Mouse (Mus musculus): ENCODE results near the gene Ppp6r3. TPM values are rescaled to one million over a fixed set of nuclear protein-coding genes. Genes with fewer than 3 reads are reported as not detected.
A peak's percentile ranks its signal among the peaks of the same experiment; 100 is the strongest.

Gene Ppp6r3
- polyA plus RNA-seq, 1 experiment from 2014 or later, result 56.3 TPM

- H3K4me1 ChIP-seq (replicated peaks), result no peaks in the 10 kb centered on the region
- H3K4me2 ChIP-seq, result no peak overlapping the region
- H3K36me3 ChIP-seq, result peaks cover 74% of the 10 kb centered on the region
- no peaks in the 10 kb centered on the region for H3K27me3 ChIP-seq
- H3K9me3 ChIP-seq, result no peaks in the 10 kb centered on the region
- H3K9ac ChIP-seq, result no peak overlapping the region
- no peak for ATAC-seq (ENCODE audit: low read depth)
- 91% methylated on average over 8 of the region's 8 CpGs for WGBS
- no peak overlapping the region for H3K27ac ChIP-seq (replicated peaks)
- no peak overlapping the region for H3K4me3 ChIP-seq
Observed at GRCm38 (mm10) chr19:3480101-3480500, 95.4 kb downstream of the Ppp6r3 start.

GRCm38 (mm10) chr19:3476996-3477395 lies 98.6 kb downstream of the Ppp6r3 start:
- Histone ChIP-seq H3K4me1 (replicated peaks) (no peaks in the 10 kb centered on the region), H3K27me3 (no peaks in the 10 kb centered on the region), H3K9me3 (no peaks in the 10 kb centered on the region), H3K4me2 (no peak overlapping the region), H3K27ac (replicated peaks) (no peak overlapping the region), H3K4me3 (no peak overlapping the region), H3K9ac (no peak overlapping the region), H3K36me3 (peaks cover 72% of the 10 kb centered on the region)
- 97% methylated on average over 3 of the region's 3 CpGs for WGBS
- ATAC-seq (ENCODE audit: low read depth), result no peak

GRCm38 (mm10) chr19:3471218-3471617 lies 104.3 kb downstream of the Ppp6r3 start:
- H3K4me1 ChIP-seq (replicated peaks), result no peaks in the 10 kb centered on the region

GRCm38 (mm10) chr19:3467574-3467973 lies 108.0 kb downstream of the Ppp6r3 start:
- Histone ChIP-seq H3K4me1 (replicated peaks) (no peaks in the 10 kb centered on the region), H3K27ac (replicated peaks) (no peak overlapping the region), H3K36me3 (peaks cover 99% of the 10 kb centered on the region), H3K9ac (no peak overlapping the region), H3K9me3 (no peaks in the 10 kb centered on the region), H3K27me3 (no peaks in the 10 kb centered on the region), H3K4me3 (no peak overlapping the region), H3K4me2 (no peak overlapping the region)
- no peak for ATAC-seq (ENCODE audit: low read depth)
- WGBS, result 94% methylated on average over 7 of the region's 7 CpGs

More at GRCm38 (mm10) chr19:3471218-3471617, 104.3 kb downstream of the Ppp6r3 start:
- Histone ChIP-seq H3K9ac (no peak overlapping the region), H3K9me3 (no peaks in the 10 kb centered on the region), H3K27me3 (no peaks in the 10 kb centered on the region), H3K4me3 (no peak overlapping the region), H3K27ac (replicated peaks) (no peak overlapping the region), H3K36me3 (peaks cover 86% of the 10 kb centered on the region), H3K4me2 (no peak overlapping the region)
- no peak for ATAC-seq (ENCODE audit: low read depth)
- WGBS, result 94% methylated on average over 2 of the region's 2 CpGs

- 94% methylated on average over 3 of the region's 3 CpGs for WGBS
- Histone ChIP-seq H3K9ac (no peak overlapping the region), H3K4me3 (no peak overlapping the region), H3K27ac (replicated peaks) (no peak overlapping the region), H3K36me3 (peaks cover 99% of the 10 kb centered on the region), H3K27me3 (no peaks in the 10 kb centered on the region), H3K9me3 (no peaks in the 10 kb centered on the region), H3K4me2 (no peak overlapping the region), H3K4me1 (replicated peaks) (no peaks in the 10 kb centered on the region)
- ATAC-seq (ENCODE audit: low read depth), result no peak
Observed at GRCm38 (mm10) chr19:3459986-3460385, 115.6 kb downstream of the Ppp6r3 start.

GRCm38 (mm10) chr19:3458331-3459099 lies 117.0 kb downstream of the Ppp6r3 start:
- 93% methylated on average over 6 of the region's 6 CpGs for WGBS
- no peak overlapping the region for H3K27ac ChIP-seq (replicated peaks)

GRCm38 (mm10) chr19:3457700-3458099 lies 117.8 kb downstream of the Ppp6r3 start:
- Histone ChIP-seq H3K4me3 (no peak overlapping the region), H3K27ac (replicated peaks) (no peak overlapping the region), H3K4me2 (no peak overlapping the region), H3K27me3 (no peaks in the 10 kb centered on the region), H3K9ac (no peak overlapping the region), H3K36me3 (peaks cover 98% of the 10 kb centered on the region), H3K9me3 (no peaks in the 10 kb centered on the region), H3K4me1 (replicated peaks) (no peaks in the 10 kb centered on the region)
- 92% methylated on average over 4 of the region's 4 CpGs for WGBS
- ATAC-seq (ENCODE audit: low read depth), result no peak

More at GRCm38 (mm10) chr19:3458331-3459099, 117.0 kb downstream of the Ppp6r3 start:
- Histone ChIP-seq H3K9ac (no peak overlapping the region), H3K4me2 (no peak overlapping the region), H3K27me3 (no peaks in the 10 kb centered on the region), H3K36me3 (peaks cover 99% of the 10 kb centered on the region), H3K4me3 (no peak overlapping the region), H3K4me1 (replicated peaks) (no peaks in the 10 kb centered on the region), H3K9me3 (no peaks in the 10 kb centered on the region)
- no peak for ATAC-seq (ENCODE audit: low read depth)

- peak; percentile 42; the same call in 1 of the 2 replicates for ATAC-seq (ENCODE audit: low read depth)
- Histone ChIP-seq H3K4me3 (no peak overlapping the region), H3K27ac (replicated peaks) (no peak overlapping the region), H3K27me3 (no peaks in the 10 kb centered on the region), H3K4me1 (replicated peaks) (peaks cover 10% of the 10 kb centered on the region), H3K4me2 (no peak overlapping the region), H3K9ac (no peak overlapping the region), H3K36me3 (peaks cover 38% of the 10 kb centered on the region), H3K9me3 (no peaks in the 10 kb centered on the region)
- 48% methylated on average over 6 of the region's 6 CpGs for WGBS
Observed at GRCm38 (mm10) chr19:3451649-3452048, 123.9 kb downstream of the Ppp6r3 start.

GRCm38 (mm10) chr19:3451170-3451569 lies 124.4 kb downstream of the Ppp6r3 start:
- H3K27ac ChIP-seq (replicated peaks), result no peak overlapping the region
- ATAC-seq (ENCODE audit: low read depth), result peak; percentile 87
- WGBS, result 22% methylated on average over 6 of the region's 6 CpGs

GRCm38 (mm10) chr19:3450714-3451113 lies 124.8 kb downstream of the Ppp6r3 start:
- Histone ChIP-seq H3K4me3 (no peak overlapping the region), H3K27me3 (no peaks in the 10 kb centered on the region), H3K9ac (no peak overlapping the region), H3K9me3 (no peaks in the 10 kb centered on the region), H3K4me2 (no peak overlapping the region), H3K27ac (replicated peaks) (no peak overlapping the region), H3K36me3 (peaks cover 29% of the 10 kb centered on the region), H3K4me1 (replicated peaks) (peaks cover 10% of the 10 kb centered on the region)
- peak; percentile 34; the same call in 1 of the 2 replicates for ATAC-seq (ENCODE audit: low read depth)
- WGBS, result 93% methylated on average over 3 of the region's 3 CpGs

More at GRCm38 (mm10) chr19:3451170-3451569, 124.4 kb downstream of the Ppp6r3 start:
- H3K36me3 ChIP-seq, result peaks cover 33% of the 10 kb centered on the region
- H3K4me2 ChIP-seq, result no peak overlapping the region
- no peaks in the 10 kb centered on the region for H3K27me3 ChIP-seq
- H3K9ac ChIP-seq, result no peak overlapping the region
- peaks cover 10% of the 10 kb centered on the region for H3K4me1 ChIP-seq (replicated peaks)
- no peaks in the 10 kb centered on the region for H3K9me3 ChIP-seq
- no peak overlapping the region for H3K4me3 ChIP-seq

- Histone ChIP-seq H3K36me3 (peaks cover 14% of the 10 kb centered on the region), H3K27me3 (no peaks in the 10 kb centered on the region), H3K4me3 (no peak overlapping the region), H3K9ac (no peak overlapping the region), H3K27ac (replicated peaks) (no peak overlapping the region), H3K4me2 (no peak overlapping the region), H3K9me3 (no peaks in the 10 kb centered on the region), H3K4me1 (replicated peaks) (peaks cover 10% of the 10 kb centered on the region)
- no peak for ATAC-seq (ENCODE audit: low read depth)
- WGBS, result 81% methylated on average over 3 of the region's 3 CpGs
Observed at GRCm38 (mm10) chr19:3449248-3449647, 126.3 kb downstream of the Ppp6r3 start.

- WGBS, result 71% methylated on average over 3 of the region's 3 CpGs
- H3K4me3 ChIP-seq, result no peak overlapping the region
- ATAC-seq (ENCODE audit: low read depth), result no peak
Observed at GRCm38 (mm10) chr19:3447348-3447747, 128.2 kb downstream of the Ppp6r3 start.

More at GRCm38 (mm10) chr19:3447348-3447747, 128.2 kb downstream of the Ppp6r3 start:
- H3K27ac ChIP-seq (replicated peaks), result no peak overlapping the region
- peaks cover 10% of the 10 kb centered on the region for H3K4me1 ChIP-seq (replicated peaks)
- no peaks in the 10 kb centered on the region for H3K36me3 ChIP-seq
- no peaks in the 10 kb centered on the region for H3K27me3 ChIP-seq
- no peak overlapping the region for H3K9ac ChIP-seq
- no peak overlapping the region for H3K4me2 ChIP-seq
- H3K9me3 ChIP-seq, result no peaks in the 10 kb centered on the region
